Mouse (Mus musculus): Measurements from ENCODE around the gene Shisa9. TPM values are rescaled to one million over a fixed set of nuclear protein-coding genes. Genes with fewer than 3 reads are reported as not detected.
A peak's percentile ranks its signal among the peaks of the same experiment; 100 is the strongest.
"Not testable (repeated sequence)": the region's sequence is repeated elsewhere in the genome, so short reads cannot be mapped to it uniquely, and the experiment has no call there.

Gene Shisa9
- polyA plus RNA-seq (2014; fragmentation: Nextera tagmentation; extraction: Ambion mirVana): 0.99 and 1.6 TPM in 2 replicates

DNA sequence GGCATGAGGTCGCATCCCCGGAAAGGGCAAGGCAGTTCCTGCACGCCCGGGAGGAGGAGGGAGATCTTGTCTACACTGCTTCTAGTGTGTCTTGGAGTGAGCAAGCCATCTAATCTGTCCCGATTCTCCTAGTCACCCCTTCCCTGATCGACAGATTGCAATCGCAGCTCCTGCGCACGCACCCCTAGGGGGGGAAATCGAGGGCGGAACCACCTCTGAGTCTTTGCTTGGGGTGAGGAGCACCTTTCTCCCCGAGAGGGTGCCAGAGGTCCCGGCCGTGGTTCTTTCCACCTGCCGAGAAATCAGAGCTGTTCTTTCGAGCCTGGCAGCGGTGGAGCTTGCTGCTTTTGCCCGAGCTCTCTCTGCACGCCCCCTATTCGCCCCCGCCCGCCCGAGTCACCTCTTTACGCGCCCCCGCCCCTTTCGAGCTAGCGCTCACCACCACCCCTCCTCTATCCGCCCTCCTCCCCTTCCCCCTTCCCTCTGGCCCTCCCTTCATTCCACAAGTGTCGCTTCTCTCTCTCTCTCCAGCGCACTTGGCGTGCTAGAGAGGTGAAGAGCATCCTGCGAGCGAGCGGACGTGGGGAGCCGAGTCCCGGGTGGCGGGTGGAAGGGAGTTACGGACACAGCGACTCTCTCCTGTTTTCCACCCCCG, at the start of gene Shisa9:
TSS of gene Shisa9 (plus strand) at position 498 of the 655 bp plus-strand sequence.
- peak within 1 kb of the TSS; percentile 87 for H3K4me2 ChIP-seq
- no peaks in the 10 kb centered on the region for H3K36me3 ChIP-seq (ENCODE audit: control insufficient read depth, insufficient read depth, low read length)
- H3K27ac ChIP-seq (ENCODE audit: low read depth, low read length): no peak within 1 kb of the TSS
- no peak within 1 kb of the TSS for H3K9ac ChIP-seq (ENCODE audit: low read depth, low read length)
- peak within 1 kb of the TSS; percentile 47 for H3K4me3 ChIP-seq (ENCODE audit: low read depth, low read length)
- H3K9me3 ChIP-seq (ENCODE audit: control insufficient read depth, low read length): no peaks in the 10 kb centered on the region
- H3K27me3 ChIP-seq (replicated peaks; ENCODE audit: control insufficient read depth, insufficient read depth, low read length): peaks cover 72% of the 10 kb centered on the region
- under 1% methylated on average over 40 of the region's 42 CpGs for WGBS
- DNase-seq (ENCODE audit: low spot score) (peak; percentile 41), ATAC-seq (replicated peaks; ENCODE audit: low FRiP score) (no peak)
- no peaks in the 10 kb centered on the region; the same call in 1 of the 2 replicates for H3K4me1 ChIP-seq (replicated peaks; ENCODE audit: control insufficient read depth, insufficient read depth, low read length)

DNA sequence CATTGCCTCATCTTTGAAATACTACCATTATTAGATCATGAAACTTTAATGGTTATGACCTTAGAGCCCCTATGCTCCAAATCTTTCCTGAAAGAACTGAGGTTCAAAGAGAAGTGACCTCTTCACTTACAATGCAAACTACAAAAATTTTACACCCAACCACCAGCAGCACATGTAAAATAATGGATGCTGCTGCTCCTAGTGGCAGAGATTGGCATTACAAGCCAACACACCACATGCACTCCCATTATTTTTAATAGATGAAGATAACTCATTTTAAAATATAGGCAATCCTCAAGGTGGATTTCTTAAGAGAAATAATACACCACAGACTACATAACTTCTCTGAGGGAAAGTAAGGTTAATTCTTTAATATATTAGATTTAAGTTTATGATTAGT, 43.4 kb upstream of the Shisa9 start:
- DNase-seq (ENCODE audit: low spot score) (no peak), ATAC-seq (replicated peaks; ENCODE audit: low FRiP score) (no peak)
- H3K9me3 ChIP-seq (ENCODE audit: control insufficient read depth, low read length): no peaks in the 10 kb centered on the region
- no peak overlapping the region for H3K4me3 ChIP-seq (ENCODE audit: low read depth, low read length)
- H3K36me3 ChIP-seq (ENCODE audit: control insufficient read depth, insufficient read depth, low read length): no peaks in the 10 kb centered on the region
- H3K9ac ChIP-seq (ENCODE audit: low read depth, low read length): no peak overlapping the region
- no peaks in the 10 kb centered on the region for H3K4me1 ChIP-seq (replicated peaks; ENCODE audit: control insufficient read depth, insufficient read depth, low read length)
- H3K27me3 ChIP-seq (replicated peaks; ENCODE audit: control insufficient read depth, insufficient read depth, low read length): no peaks in the 10 kb centered on the region
- H3K27ac ChIP-seq (ENCODE audit: low read depth, low read length): no peak overlapping the region
- no peak overlapping the region for H3K4me2 ChIP-seq

GRCm38 (mm10) chr16:11960691-11961090, 23.2 kb upstream of the Shisa9 start:
- Histone ChIP-seq H3K36me3 (ENCODE audit: control insufficient read depth, insufficient read depth, low read length) (no peaks in the 10 kb centered on the region), H3K9ac (ENCODE audit: low read depth, low read length) (no peak overlapping the region), H3K27ac (ENCODE audit: low read depth, low read length) (no peak overlapping the region), H3K4me3 (ENCODE audit: low read depth, low read length) (no peak overlapping the region), H3K9me3 (ENCODE audit: control insufficient read depth, low read length) (no peaks in the 10 kb centered on the region), H3K4me1 (replicated peaks; ENCODE audit: control insufficient read depth, insufficient read depth, low read length) (no peaks in the 10 kb centered on the region), H3K27me3 (replicated peaks; ENCODE audit: control insufficient read depth, insufficient read depth, low read length) (no peaks in the 10 kb centered on the region), H3K4me2 (no peak overlapping the region)
- 87% methylated on average over 1 of the region's 1 CpGs for WGBS
- no peak for DNase-seq (ENCODE audit: low spot score)
- ATAC-seq (replicated peaks; ENCODE audit: low FRiP score): no peak

DNA sequence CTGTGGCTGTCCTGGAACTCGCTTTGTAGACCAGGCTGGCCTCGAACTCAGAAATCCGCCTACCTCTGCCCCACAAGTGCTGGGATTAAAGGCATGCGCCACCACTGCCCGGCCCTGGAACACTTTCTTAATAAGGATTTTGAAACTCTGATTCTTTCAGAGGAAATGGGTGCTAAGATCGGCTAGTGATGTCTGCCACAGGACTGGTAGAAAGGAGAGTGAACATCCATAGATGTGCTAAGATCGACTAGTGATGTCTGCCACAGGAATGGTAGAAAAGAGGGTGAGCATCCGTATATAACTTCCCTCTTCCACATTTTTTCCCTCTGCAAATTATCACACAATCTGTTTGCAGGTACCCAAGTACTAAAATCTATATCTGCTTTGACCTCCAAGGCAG, 17.9 kb upstream of the Shisa9 start:
- Histone ChIP-seq H3K4me3 (ENCODE audit: low read depth, low read length) (no peak overlapping the region), H3K27me3 (replicated peaks; ENCODE audit: control insufficient read depth, insufficient read depth, low read length) (no peaks in the 10 kb centered on the region), H3K27ac (ENCODE audit: low read depth, low read length) (no peak overlapping the region), H3K9ac (ENCODE audit: low read depth, low read length) (no peak overlapping the region), H3K4me2 (no peak overlapping the region), H3K4me1 (replicated peaks; ENCODE audit: control insufficient read depth, insufficient read depth, low read length) (no peaks in the 10 kb centered on the region), H3K36me3 (ENCODE audit: control insufficient read depth, insufficient read depth, low read length) (no peaks in the 10 kb centered on the region), H3K9me3 (ENCODE audit: control insufficient read depth, low read length) (no peaks in the 10 kb centered on the region)
- 78% methylated on average over 8 of the region's 8 CpGs for WGBS
- DNase-seq (ENCODE audit: low spot score) (no peak), ATAC-seq (replicated peaks; ENCODE audit: low FRiP score) (no peak)

DNA sequence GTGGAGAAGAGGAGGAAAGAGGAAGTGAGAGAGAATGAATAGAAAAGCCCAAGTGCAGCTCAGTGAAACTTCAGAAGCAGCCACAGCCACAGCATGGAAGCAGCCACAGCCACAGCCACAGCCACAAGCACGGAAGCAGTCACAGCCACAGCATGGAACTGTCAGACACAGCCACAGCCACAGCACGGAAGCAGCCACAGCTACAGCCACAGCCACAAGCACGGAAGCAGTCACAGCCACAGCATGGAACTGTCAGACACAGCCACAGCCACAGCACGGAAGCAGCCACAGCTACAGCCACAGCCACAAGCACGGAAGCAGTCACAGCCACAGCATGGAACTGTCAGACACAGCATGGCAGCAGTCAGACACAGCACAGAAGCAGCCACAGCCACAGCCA, 17.1 kb upstream of the Shisa9 start:
- WGBS: 52% methylated on average over 2 of the region's 5 CpGs

DNA sequence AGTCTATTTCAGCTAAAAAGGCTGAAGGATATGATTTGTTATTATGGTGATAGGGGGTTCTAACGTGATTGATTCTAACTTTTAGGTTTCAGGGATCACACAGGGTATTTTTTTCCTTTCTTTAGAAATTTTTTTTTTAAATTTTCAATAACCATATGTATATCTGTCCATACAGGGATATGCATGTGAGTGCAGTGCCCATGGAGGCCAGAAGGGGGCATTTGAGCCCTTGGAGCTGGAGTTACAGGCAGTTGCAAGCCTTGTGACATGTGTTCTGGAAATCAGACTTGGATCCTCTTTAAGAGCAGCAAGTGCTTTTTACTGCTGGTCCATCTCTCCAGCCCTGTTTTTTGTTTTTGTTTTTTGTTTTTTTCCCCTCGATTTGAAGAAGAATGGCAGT, 16.3 kb upstream of the Shisa9 start:
- Histone ChIP-seq H3K36me3 (ENCODE audit: control insufficient read depth, insufficient read depth, low read length) (no peaks in the 10 kb centered on the region), H3K27ac (ENCODE audit: low read depth, low read length) (no peak overlapping the region), H3K27me3 (replicated peaks; ENCODE audit: control insufficient read depth, insufficient read depth, low read length) (no peaks in the 10 kb centered on the region), H3K4me1 (replicated peaks; ENCODE audit: control insufficient read depth, insufficient read depth, low read length) (no peaks in the 10 kb centered on the region), H3K4me2 (no peak overlapping the region), H3K9ac (ENCODE audit: low read depth, low read length) (no peak overlapping the region), H3K9me3 (ENCODE audit: control insufficient read depth, low read length) (no peaks in the 10 kb centered on the region), H3K4me3 (ENCODE audit: low read depth, low read length) (no peak overlapping the region)
- ATAC-seq (replicated peaks; ENCODE audit: low FRiP score): no peak
- no peak for DNase-seq (ENCODE audit: low spot score)
- 71% methylated on average over 2 of the region's 2 CpGs for WGBS

More for the DNA sequence above, 17.1 kb upstream of the Shisa9 start:
- not testable (repeated sequence) for H3K27ac ChIP-seq (ENCODE audit: low read depth, low read length); H3K36me3 ChIP-seq (ENCODE audit: control insufficient read depth, insufficient read depth, low read length); H3K4me3 ChIP-seq (ENCODE audit: low read depth, low read length); H3K27me3 ChIP-seq (replicated peaks; ENCODE audit: control insufficient read depth, insufficient read depth, low read length); DNase-seq (ENCODE audit: low spot score); ATAC-seq (replicated peaks; ENCODE audit: low FRiP score); H3K4me2 ChIP-seq; H3K9me3 ChIP-seq (ENCODE audit: control insufficient read depth, low read length); H3K4me1 ChIP-seq (replicated peaks; ENCODE audit: control insufficient read depth, insufficient read depth, low read length); H3K9ac ChIP-seq (ENCODE audit: low read depth, low read length)

- 58% methylated on average over 4 of the region's 4 CpGs for WGBS
- Histone ChIP-seq H3K4me3 (ENCODE audit: low read depth, low read length) (no peak overlapping the region), H3K9ac (ENCODE audit: low read depth, low read length) (no peak overlapping the region), H3K4me2 (no peak overlapping the region), H3K36me3 (ENCODE audit: control insufficient read depth, insufficient read depth, low read length) (no peaks in the 10 kb centered on the region), H3K4me1 (replicated peaks; ENCODE audit: control insufficient read depth, insufficient read depth, low read length) (no peaks in the 10 kb centered on the region), H3K27ac (ENCODE audit: low read depth, low read length) (no peak overlapping the region), H3K27me3 (replicated peaks; ENCODE audit: control insufficient read depth, insufficient read depth, low read length) (no peaks in the 10 kb centered on the region), H3K9me3 (ENCODE audit: control insufficient read depth, low read length) (no peaks in the 10 kb centered on the region)
- no peak for DNase-seq (ENCODE audit: low spot score)
- no peak for ATAC-seq (replicated peaks; ENCODE audit: low FRiP score)
These were observed 10.2 kb upstream of the Shisa9 start for GRCm38 (mm10) chr16:11973707-11974106.

GRCm38 (mm10) chr16:11976737-11977136, 7.2 kb upstream of the Shisa9 start:
- WGBS: 79% methylated on average over 2 of the region's 2 CpGs
- no peak overlapping the region for H3K9ac ChIP-seq (ENCODE audit: low read depth, low read length)
- no peak for DNase-seq (ENCODE audit: low spot score)
- H3K4me2 ChIP-seq: no peak overlapping the region
- H3K4me1 ChIP-seq (replicated peaks; ENCODE audit: control insufficient read depth, insufficient read depth, low read length): no peaks in the 10 kb centered on the region
- H3K36me3 ChIP-seq (ENCODE audit: control insufficient read depth, insufficient read depth, low read length): no peaks in the 10 kb centered on the region
- no peak for ATAC-seq (replicated peaks; ENCODE audit: low FRiP score)
- no peaks in the 10 kb centered on the region for H3K9me3 ChIP-seq (ENCODE audit: control insufficient read depth, low read length)
- H3K27me3 ChIP-seq (replicated peaks; ENCODE audit: control insufficient read depth, insufficient read depth, low read length): peaks cover 6% of the 10 kb centered on the region
- H3K4me3 ChIP-seq (ENCODE audit: low read depth, low read length): no peak overlapping the region
- no peak overlapping the region for H3K27ac ChIP-seq (ENCODE audit: low read depth, low read length)

DNA sequence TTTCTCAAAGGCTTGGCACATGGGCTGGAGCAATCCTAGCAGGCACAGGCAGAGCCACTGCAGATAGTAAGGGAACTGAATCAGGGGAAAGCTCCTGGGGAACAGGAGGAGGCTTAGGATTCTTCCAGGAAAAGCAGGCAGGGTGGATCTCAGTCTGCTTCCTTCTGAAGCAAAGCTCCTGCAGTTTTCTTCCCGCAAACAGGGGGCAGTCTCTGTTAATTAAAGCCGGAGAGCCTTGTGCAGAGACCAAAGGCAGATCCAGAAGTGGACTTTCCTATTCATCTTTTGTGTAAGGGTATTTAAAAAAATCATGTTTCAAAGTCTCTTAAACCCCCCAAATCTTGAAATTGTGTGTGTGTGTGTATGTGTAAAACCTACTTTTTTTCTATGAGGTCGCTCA, 3.1 kb upstream of the Shisa9 start:
- DNase-seq (ENCODE audit: low spot score) (no peak), ATAC-seq (replicated peaks; ENCODE audit: low FRiP score) (no peak)
- Histone ChIP-seq H3K4me3 (ENCODE audit: low read depth, low read length) (no peak overlapping the region), H3K9ac (ENCODE audit: low read depth, low read length) (no peak overlapping the region), H3K27me3 (replicated peaks; ENCODE audit: control insufficient read depth, insufficient read depth, low read length) (peaks cover 47% of the 10 kb centered on the region), H3K36me3 (ENCODE audit: control insufficient read depth, insufficient read depth, low read length) (no peaks in the 10 kb centered on the region), H3K9me3 (ENCODE audit: control insufficient read depth, low read length) (no peaks in the 10 kb centered on the region), H3K4me1 (replicated peaks; ENCODE audit: control insufficient read depth, insufficient read depth, low read length) (no peaks in the 10 kb centered on the region; the same call in 1 of the 2 replicates), H3K27ac (ENCODE audit: low read depth, low read length) (no peak overlapping the region), H3K4me2 (no peak overlapping the region)
- WGBS: 20% methylated on average over 3 of the region's 3 CpGs

All from liver, embryonic 11.5 days (tissue).